Mouse (Mus musculus): ENCODE data around the gene Foxp1. TPM values are rescaled to one million over a fixed set of nuclear protein-coding genes. Genes with fewer than 3 reads are reported as not detected.

Gene Foxp1
- polyA plus RNA-seq, 2 experiments: 101 to 166 TPM

GRCm38 (mm10) chr6:99185797-99186196 lies 336.7 kb downstream of the Foxp1 start:
- DNase-seq (ENCODE audit: low spot score) (no peak), ATAC-seq (ENCODE audit: low FRiP score, low read depth) (no peak)
- H3K27ac ChIP-seq (replicated peaks; ENCODE audit: low read depth, low read length): no peak overlapping the region
- no peaks in the 10 kb centered on the region for H3K36me3 ChIP-seq (ENCODE audit: control insufficient read depth, insufficient read depth, low read length)
- peaks cover 8% of the 10 kb centered on the region for H3K4me1 ChIP-seq (ENCODE audit: control insufficient read depth, insufficient read depth, low read length)
- TF ChIP-seq POLR2A (IDR thresholded peaks at IDR 0.05; ENCODE audit: borderline replicate concordance, extremely low read depth, insufficient read depth, insufficient read length): no peak
- H3K27me3 ChIP-seq (ENCODE audit: control insufficient read depth, insufficient read depth, low read length): no peaks in the 10 kb centered on the region
- H3K9me3 ChIP-seq (ENCODE audit: control insufficient read depth, low read length): no peaks in the 10 kb centered on the region
- H3K9ac ChIP-seq (ENCODE audit: low read depth, low read length, severe bottlenecking): no peak overlapping the region
- H3K4me3 ChIP-seq (replicated peaks; ENCODE audit: low read length): no peak overlapping the region
- no peak overlapping the region for H3K4me2 ChIP-seq (replicated peaks; ENCODE audit: low read depth, low read length, severe bottlenecking)
- WGBS: 82% methylated on average over 2 of the region's 2 CpGs

GRCm38 (mm10) chr6:99184051-99184450 lies 338.5 kb downstream of the Foxp1 start:
- Histone ChIP-seq H3K9me3 (ENCODE audit: control insufficient read depth, low read length) (no peaks in the 10 kb centered on the region), H3K27ac (replicated peaks; ENCODE audit: low read depth, low read length) (no peak overlapping the region), H3K36me3 (ENCODE audit: control insufficient read depth, insufficient read depth, low read length) (no peaks in the 10 kb centered on the region), H3K4me3 (replicated peaks; ENCODE audit: low read length) (no peak overlapping the region), H3K27me3 (ENCODE audit: control insufficient read depth, insufficient read depth, low read length) (no peaks in the 10 kb centered on the region), H3K9ac (ENCODE audit: low read depth, low read length, severe bottlenecking) (no peak overlapping the region), H3K4me1 (ENCODE audit: control insufficient read depth, insufficient read depth, low read length) (no peaks in the 10 kb centered on the region), H3K4me2 (replicated peaks; ENCODE audit: low read depth, low read length, severe bottlenecking) (no peak overlapping the region)
- ATAC-seq (ENCODE audit: low FRiP score, low read depth) (no peak), DNase-seq (ENCODE audit: low spot score) (no peak)
- no peak for TF ChIP-seq POLR2A (IDR thresholded peaks at IDR 0.05; ENCODE audit: borderline replicate concordance, extremely low read depth, insufficient read depth, insufficient read length)
- WGBS: 92% methylated on average over 5 of the region's 5 CpGs

GRCm38 (mm10) chr6:99182777-99183176 lies 339.7 kb downstream of the Foxp1 start:
- H3K4me2 ChIP-seq (replicated peaks; ENCODE audit: low read depth, low read length, severe bottlenecking): no peak overlapping the region
- no peaks in the 10 kb centered on the region for H3K27me3 ChIP-seq (ENCODE audit: control insufficient read depth, insufficient read depth, low read length)
- H3K4me3 ChIP-seq (replicated peaks; ENCODE audit: low read length): no peak overlapping the region
- no peak overlapping the region for H3K27ac ChIP-seq (replicated peaks; ENCODE audit: low read depth, low read length)
- H3K36me3 ChIP-seq (ENCODE audit: control insufficient read depth, insufficient read depth, low read length): no peaks in the 10 kb centered on the region
- 73% methylated on average over 4 of the region's 4 CpGs for WGBS
- no peak for ATAC-seq (ENCODE audit: low FRiP score, low read depth)
- H3K4me1 ChIP-seq (ENCODE audit: control insufficient read depth, insufficient read depth, low read length): no peaks in the 10 kb centered on the region
- H3K9me3 ChIP-seq (ENCODE audit: control insufficient read depth, low read length): no peaks in the 10 kb centered on the region
- no peak for TF ChIP-seq POLR2A (IDR thresholded peaks at IDR 0.05; ENCODE audit: borderline replicate concordance, extremely low read depth, insufficient read depth, insufficient read length)
- no peak overlapping the region for H3K9ac ChIP-seq (ENCODE audit: low read depth, low read length, severe bottlenecking)
- DNase-seq (ENCODE audit: low spot score): no peak

GRCm38 (mm10) chr6:99176216-99176615 lies 346.3 kb downstream of the Foxp1 start:
- no peaks in the 10 kb centered on the region for H3K36me3 ChIP-seq (ENCODE audit: control insufficient read depth, insufficient read depth, low read length)
- no peaks in the 10 kb centered on the region for H3K27me3 ChIP-seq (ENCODE audit: control insufficient read depth, insufficient read depth, low read length)
- H3K4me1 ChIP-seq (ENCODE audit: control insufficient read depth, insufficient read depth, low read length): no peaks in the 10 kb centered on the region
- no peak for ATAC-seq (ENCODE audit: low FRiP score, low read depth)
- H3K9me3 ChIP-seq (ENCODE audit: control insufficient read depth, low read length): no peaks in the 10 kb centered on the region
- WGBS: 93% methylated on average over 3 of the region's 3 CpGs
- no peak overlapping the region for H3K27ac ChIP-seq (replicated peaks; ENCODE audit: low read depth, low read length)
- no peak overlapping the region for H3K4me3 ChIP-seq (replicated peaks; ENCODE audit: low read length)
- H3K9ac ChIP-seq (ENCODE audit: low read depth, low read length, severe bottlenecking): no peak overlapping the region
- DNase-seq (ENCODE audit: low spot score): no peak
- TF ChIP-seq POLR2A (IDR thresholded peaks at IDR 0.05; ENCODE audit: borderline replicate concordance, extremely low read depth, insufficient read depth, insufficient read length): no peak
- H3K4me2 ChIP-seq (replicated peaks; ENCODE audit: low read depth, low read length, severe bottlenecking): no peak overlapping the region

GRCm38 (mm10) chr6:99175377-99175776 lies 347.1 kb downstream of the Foxp1 start:
- Histone ChIP-seq H3K27me3 (ENCODE audit: control insufficient read depth, insufficient read depth, low read length) (no peaks in the 10 kb centered on the region), H3K4me3 (replicated peaks; ENCODE audit: low read length) (no peak overlapping the region), H3K9me3 (ENCODE audit: control insufficient read depth, low read length) (no peaks in the 10 kb centered on the region), H3K4me2 (replicated peaks; ENCODE audit: low read depth, low read length, severe bottlenecking) (no peak overlapping the region), H3K27ac (replicated peaks; ENCODE audit: low read depth, low read length) (no peak overlapping the region), H3K4me1 (ENCODE audit: control insufficient read depth, insufficient read depth, low read length) (no peaks in the 10 kb centered on the region), H3K9ac (ENCODE audit: low read depth, low read length, severe bottlenecking) (no peak overlapping the region), H3K36me3 (ENCODE audit: control insufficient read depth, insufficient read depth, low read length) (no peaks in the 10 kb centered on the region)
- DNase-seq (ENCODE audit: low spot score) (no peak), ATAC-seq (ENCODE audit: low FRiP score, low read depth) (no peak)
- no peak for TF ChIP-seq POLR2A (IDR thresholded peaks at IDR 0.05; ENCODE audit: borderline replicate concordance, extremely low read depth, insufficient read depth, insufficient read length)
- 81% methylated on average over 5 of the region's 5 CpGs for WGBS

- WGBS: 66% methylated on average over 2 of the region's 2 CpGs
- DNase-seq (ENCODE audit: low spot score) (no peak), ATAC-seq (ENCODE audit: low FRiP score, low read depth) (no peak)
- Histone ChIP-seq H3K27ac (replicated peaks; ENCODE audit: low read depth, low read length) (no peak overlapping the region), H3K4me2 (replicated peaks; ENCODE audit: low read depth, low read length, severe bottlenecking) (no peak overlapping the region), H3K9ac (ENCODE audit: low read depth, low read length, severe bottlenecking) (no peak overlapping the region), H3K4me1 (ENCODE audit: control insufficient read depth, insufficient read depth, low read length) (no peaks in the 10 kb centered on the region), H3K27me3 (ENCODE audit: control insufficient read depth, insufficient read depth, low read length) (no peaks in the 10 kb centered on the region), H3K36me3 (ENCODE audit: control insufficient read depth, insufficient read depth, low read length) (no peaks in the 10 kb centered on the region), H3K9me3 (ENCODE audit: control insufficient read depth, low read length) (no peaks in the 10 kb centered on the region), H3K4me3 (replicated peaks; ENCODE audit: low read length) (no peak overlapping the region)
- no peak for TF ChIP-seq POLR2A (IDR thresholded peaks at IDR 0.05; ENCODE audit: borderline replicate concordance, extremely low read depth, insufficient read depth, insufficient read length)
Observed at GRCm38 (mm10) chr6:99173902-99174210, 348.7 kb downstream of the Foxp1 start.
